Mouse (Mus musculus) heart, adult 9 months (tissue): ENCODE measurements at regions not wholly inside any gene's neighbourhood (a gene's known extent, or its start where the extent isn't known, plus 50 kb on each side); places are given as distances from the start of the nearest gene placed in this dataset.

Experiments used
- DNase-seq, 2 experiments: peaks; one replicate each; pipeline ENCODE4 v3.0.0; 2022; ENCODE audit warnings: low spot score in 2 of 2

- DNase-seq, result no peak
Measured at GRCm38 (mm10) chr3:120761223-120761622, 410.3 kb downstream of the Rwdd3 start.

DNA sequence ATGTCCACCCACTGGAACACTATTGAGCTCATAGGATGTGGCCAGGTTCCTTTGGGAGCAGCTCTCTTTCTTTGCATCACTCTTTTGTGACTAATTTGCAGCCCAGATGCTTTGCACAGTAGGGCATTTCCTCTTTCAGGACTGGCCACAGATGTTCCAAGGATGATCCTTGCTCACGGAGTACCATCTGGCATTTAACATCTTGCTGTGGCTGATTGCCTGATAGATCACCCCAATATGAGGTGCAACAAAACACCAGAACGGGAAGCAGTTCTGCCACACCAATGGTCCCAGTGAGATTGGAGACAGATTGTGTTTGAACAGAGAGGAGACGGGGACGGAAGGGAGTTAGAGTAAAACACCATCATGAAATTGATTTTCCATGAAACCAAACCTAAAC, 423.0 kb downstream of the Rwdd3 start:
- DNase-seq, result no peak

GRCm38 (mm10) chr3:120747678-120748077, 423.8 kb downstream of the Rwdd3 start:
- DNase-seq, result no peak

- no peak for DNase-seq
Measured at GRCm38 (mm10) chr3:120733332-120733731, 438.2 kb downstream of the Rwdd3 start.

DNA sequence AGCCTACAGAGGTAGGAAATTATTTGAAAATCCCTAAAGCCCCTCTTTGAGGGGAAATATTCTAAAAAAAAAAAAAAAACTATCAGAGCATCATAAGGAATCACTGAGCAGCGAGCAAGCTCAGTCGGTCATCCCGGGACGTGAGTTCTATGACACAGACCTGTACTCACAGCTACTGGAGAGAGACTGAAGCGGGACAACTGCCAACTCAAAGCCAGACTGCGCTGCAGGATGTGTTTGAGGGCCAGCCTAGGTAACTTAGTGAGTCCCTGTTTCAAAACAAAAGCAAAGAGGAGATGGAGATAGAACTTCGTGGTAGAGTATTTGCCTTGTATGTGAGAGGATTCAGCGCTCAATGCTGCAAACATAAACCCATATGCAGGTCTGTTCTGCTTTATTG, 439.1 kb downstream of the Rwdd3 start:
- DNase-seq, result no peak

GRCm38 (mm10) chr3:120731287-120731686, 440.2 kb downstream of the Rwdd3 start:
- DNase-seq, result no peak

DNA sequence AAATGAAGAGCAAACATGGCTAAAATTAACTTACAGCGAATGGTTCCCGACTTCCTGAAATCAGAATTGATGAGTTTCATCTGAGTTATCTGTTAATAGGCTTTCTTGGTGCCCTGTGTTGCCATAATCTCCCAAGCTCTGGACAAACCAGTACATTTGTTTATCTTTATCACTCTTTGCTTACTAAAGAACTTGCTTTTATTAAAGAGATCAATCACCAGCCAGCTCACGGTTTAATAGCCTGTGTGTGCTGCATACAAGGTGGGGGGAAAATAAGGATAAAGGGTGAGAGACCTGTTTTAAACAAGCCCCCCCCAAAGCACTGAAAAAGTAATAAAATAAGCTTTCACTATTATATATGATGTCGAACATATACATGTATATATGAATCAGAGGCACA, 441.3 kb downstream of the Rwdd3 start:
- DNase-seq, result no peak

DNA sequence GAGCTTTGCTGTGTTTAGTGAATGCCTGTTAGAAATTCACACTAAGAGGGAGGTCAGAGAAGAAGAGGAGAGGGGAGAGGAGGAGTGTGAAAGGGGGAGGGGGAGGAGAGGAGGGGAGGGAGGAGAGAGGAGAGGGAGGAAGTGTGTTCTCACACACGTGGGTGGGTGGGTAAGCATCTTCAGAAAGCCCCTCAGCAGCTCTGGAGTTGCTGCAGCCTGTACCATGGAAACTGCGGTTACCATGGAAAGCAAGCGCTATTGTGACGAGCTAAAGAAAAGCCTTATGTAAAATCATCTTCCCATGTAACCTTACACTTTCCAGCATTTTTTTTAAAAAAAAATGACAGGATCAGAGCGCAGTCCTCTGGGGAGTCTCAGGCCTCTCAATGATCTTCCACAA, 441.8 kb downstream of the Rwdd3 start:
- no peak for DNase-seq

DNA sequence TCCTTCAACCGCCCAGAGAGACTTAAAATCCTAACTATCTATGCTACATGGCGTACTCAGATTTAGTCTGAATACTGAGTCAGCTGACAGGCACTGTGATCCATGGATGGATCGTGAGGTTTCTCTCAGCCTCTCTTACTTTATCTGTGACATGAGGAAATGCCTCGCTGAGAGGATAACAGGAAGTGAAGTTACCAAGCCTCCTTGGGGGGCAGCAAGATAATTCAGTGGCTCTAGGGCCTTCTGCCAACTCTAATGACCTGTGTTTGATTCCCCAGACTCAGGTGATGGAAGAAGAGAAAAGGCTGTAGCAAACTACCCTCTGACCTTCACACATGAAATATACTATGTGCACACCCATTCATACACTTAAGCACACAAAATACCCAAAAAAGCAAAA, 486.3 kb downstream of the Rwdd3 start:
- DNase-seq, result no peak

- no peak for DNase-seq
Measured at GRCm38 (mm10) chr3:120675906-120676305, 495.6 kb downstream of the Rwdd3 start.

DNA sequence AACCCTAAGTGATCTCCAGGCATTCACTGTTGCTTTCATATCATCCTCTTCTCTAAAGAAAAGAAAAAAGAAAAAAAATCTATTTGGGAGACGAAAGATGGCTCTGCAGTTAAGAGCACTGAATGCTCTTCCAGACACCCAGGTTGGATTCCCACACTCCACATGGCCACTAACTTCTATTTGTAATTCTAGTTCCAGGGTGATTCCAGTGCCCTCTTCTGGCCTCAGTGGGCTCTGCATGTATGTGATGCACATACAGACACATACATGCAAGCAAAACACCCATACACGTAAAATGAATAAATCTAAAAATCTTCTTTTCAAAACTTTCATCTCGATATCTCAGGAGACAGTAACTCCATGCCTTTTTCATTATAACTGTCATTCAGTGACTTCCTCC, 502.8 kb downstream of the Rwdd3 start:
- no peak for DNase-seq

DNA sequence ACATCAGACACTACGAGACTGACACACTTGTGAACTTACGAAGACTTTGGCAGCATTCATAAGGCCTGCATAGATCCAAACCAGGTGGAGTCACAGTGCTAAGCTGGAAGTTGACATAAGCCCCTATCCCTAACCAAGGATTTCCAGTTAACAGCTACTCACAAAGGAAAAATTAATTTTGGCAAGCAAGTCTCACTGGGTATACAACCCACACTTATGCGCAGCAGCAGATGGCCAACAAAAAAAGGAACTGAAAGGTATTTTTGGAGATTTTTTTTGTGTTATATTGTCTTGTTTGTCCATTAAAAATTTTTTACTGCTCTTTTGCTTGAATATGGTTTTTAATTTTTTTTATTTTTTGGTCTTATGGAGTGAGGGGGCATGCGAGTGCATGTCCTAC, 509.0 kb downstream of the Rwdd3 start:
- DNase-seq, result no peak

- no peak for DNase-seq
Measured at GRCm38 (mm10) chr3:120660776-120661175, 510.7 kb downstream of the Rwdd3 start.

GRCm38 (mm10) chr3:120649047-120649868, 522.2 kb downstream of the Rwdd3 start:
- DNase-seq, result no peak

GRCm38 (mm10) chr3:120648391-120648790, 523.1 kb downstream of the Rwdd3 start:
- DNase-seq, result no peak

DNA sequence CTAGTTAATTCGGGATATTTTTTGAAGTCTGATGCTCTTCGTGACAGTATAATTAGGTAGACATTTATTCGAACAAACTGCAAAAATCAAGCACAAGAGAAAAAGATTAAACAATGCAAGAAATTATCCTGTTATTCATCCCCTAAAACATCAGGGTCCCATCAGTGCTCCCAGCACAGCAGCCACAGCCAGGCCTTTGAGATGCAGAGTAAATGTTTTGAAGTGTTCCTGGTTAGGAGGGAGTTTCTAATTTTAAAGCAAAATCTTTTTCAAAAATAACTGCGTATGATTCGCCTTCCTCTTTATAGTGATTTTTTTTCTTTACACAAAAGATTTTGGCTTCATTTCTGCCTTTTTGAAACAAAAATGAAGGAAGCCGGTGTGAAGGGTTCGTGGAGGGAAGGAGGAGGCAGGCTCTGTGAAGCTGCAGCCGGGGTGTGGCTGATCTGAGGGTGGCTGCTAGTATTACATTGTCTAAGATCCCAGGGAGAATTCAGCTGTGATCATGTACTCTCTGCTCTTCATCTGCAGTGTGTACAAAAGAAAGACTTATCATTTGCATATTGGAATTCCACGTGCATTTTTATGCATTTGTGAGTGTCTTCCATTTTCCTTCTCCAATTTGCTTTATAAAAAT, 534.7 kb downstream of the Rwdd3 start:
- DNase-seq, result no peak

DNA sequence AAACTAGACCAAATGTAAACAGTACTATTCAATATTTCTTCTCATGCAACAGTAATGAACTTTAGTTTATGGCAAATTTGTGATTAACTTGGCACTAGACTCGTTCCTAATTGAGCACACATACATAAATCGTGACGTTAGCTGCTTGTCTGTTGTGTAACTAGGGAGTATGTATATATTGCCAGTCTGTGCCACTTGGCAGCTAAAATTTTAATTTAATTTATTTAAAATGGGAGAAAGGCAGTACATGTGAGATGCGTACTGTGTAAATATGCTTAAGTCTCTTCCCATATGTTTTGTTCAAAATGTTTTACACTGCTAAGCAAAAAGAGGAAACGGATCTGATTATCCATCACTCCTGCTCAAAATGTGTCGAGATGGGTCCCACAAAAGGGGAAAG, 553.1 kb downstream of the Rwdd3 start:
- DNase-seq, result no peak

- no peak for DNase-seq
Measured at GRCm38 (mm10) chr3:120594226-120594625, 577.3 kb downstream of the Rwdd3 start.

GRCm38 (mm10) chr3:120591183-120591582, 580.3 kb downstream of the Rwdd3 start:
- no peak for DNase-seq

- no peak for DNase-seq
Measured at GRCm38 (mm10) chr3:120570806-120571425, 600.6 kb downstream of the Rwdd3 start.

GRCm38 (mm10) chr3:120541556-120542476, 629.7 kb downstream of the Rwdd3 start:
- DNase-seq, result no peak

- no peak for DNase-seq
Measured at GRCm38 (mm10) chr3:120533901-120534300, 637.6 kb downstream of the Rwdd3 start.
